Mouse (Mus musculus): Measurements from ENCODE around the gene C1ql4.

- TF ChIP-seq POLR2A (IDR thresholded peaks at IDR 0.05; ENCODE audit: control insufficient read depth, extremely low read depth, insufficient read depth, low read length, poor library complexity) (no peak), CTCF (IDR thresholded peaks at IDR 0.05; ENCODE audit: borderline replicate concordance, control insufficient read depth, extremely low read depth, insufficient read depth, low read length, poor library complexity) (no peak)
These were observed 1.5 kb upstream of the C1ql4 start for GRCm38 (mm10) chr15:99089069-99089468.

All from thymus, adult 2 months (tissue).